Mouse (Mus musculus): ENCODE results near the gene Khk. TPM values are rescaled to one million over a fixed set of nuclear protein-coding genes. Genes with fewer than 3 reads are reported as not detected.

Gene Khk
- total RNA-seq, 2 experiments from 2014 or later, result 14.4 TPM

- no peak for DNase-seq (ENCODE audit: low spot score in 2 of 2)
- intact Hi-C loops (cut with DNase I), result no loop called here
Measured at GRCm38 (mm10) chr5:30927945-30928529, 6.8 kb downstream of the Khk start.

DNA sequence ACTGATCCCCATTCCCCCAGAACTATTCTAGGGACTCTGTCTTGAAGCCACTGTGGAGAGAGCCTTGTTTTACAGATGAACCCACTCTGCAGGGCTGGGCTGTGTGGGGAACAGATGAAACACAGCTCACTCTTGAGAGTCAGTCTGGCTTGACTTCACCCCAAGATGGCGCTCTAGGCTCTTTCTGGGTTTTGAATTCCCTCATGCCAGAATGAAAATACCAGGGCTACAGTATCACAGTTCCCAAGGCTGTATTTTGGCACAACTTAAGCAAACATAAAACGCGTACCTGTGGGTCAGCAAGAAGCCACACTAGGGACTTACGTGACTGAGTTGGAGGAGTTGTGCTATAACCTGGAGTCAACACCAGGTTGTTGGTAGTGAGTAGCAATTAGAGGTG lies 8.9 kb downstream of the Khk start:
- intact Hi-C loops (cut with DNase I), result loop anchor here (2.0 kb wide), 1 partner anchor 75 kb away; no protein-coding TSS in a partner anchor
- DNase-seq (ENCODE audit: low spot score in 2 of 2), result peak; percentile 71 to 76

- intact Hi-C loops (cut with DNase I), result loop anchor here (2.0 kb wide), 1 partner anchor 74 kb away; no protein-coding TSS in a partner anchor
- DNase-seq (ENCODE audit: low spot score in 2 of 2), result no peak
Measured at GRCm38 (mm10) chr5:30930846-30931245, 9.6 kb downstream of the Khk start.

DNA sequence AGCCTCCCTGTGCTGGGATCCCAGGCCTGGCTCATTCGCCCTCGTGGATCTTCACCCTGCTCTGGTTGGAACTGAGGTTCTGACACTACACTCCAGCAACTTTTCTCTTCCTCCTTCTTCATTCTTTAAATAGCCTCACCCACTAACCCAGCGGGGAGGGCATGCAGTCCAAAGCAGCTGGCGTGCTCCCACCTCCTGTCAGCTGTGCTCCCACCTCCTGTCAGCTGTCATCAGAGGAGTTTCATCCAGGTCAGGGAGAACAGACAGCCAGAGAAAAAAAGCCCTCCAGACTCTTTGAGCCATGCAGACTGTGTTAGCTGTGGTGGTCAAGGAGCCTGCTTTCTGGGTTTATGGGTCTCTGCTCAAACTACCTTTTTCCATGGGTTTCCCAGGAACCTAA lies 10.1 kb downstream of the Khk start:
- intact Hi-C loops (cut with DNase I), result loop anchor here (2.0 kb wide), 1 partner anchor 73 kb away; no protein-coding TSS in a partner anchor
- DNase-seq (ENCODE audit: low spot score in 2 of 2), result no peak

- intact Hi-C loops (cut with DNase I), result no loop called here
- no peak for DNase-seq (ENCODE audit: low spot score in 2 of 2)
Measured at GRCm38 (mm10) chr5:30933705-30934104, 12.5 kb downstream of the Khk start.

DNA sequence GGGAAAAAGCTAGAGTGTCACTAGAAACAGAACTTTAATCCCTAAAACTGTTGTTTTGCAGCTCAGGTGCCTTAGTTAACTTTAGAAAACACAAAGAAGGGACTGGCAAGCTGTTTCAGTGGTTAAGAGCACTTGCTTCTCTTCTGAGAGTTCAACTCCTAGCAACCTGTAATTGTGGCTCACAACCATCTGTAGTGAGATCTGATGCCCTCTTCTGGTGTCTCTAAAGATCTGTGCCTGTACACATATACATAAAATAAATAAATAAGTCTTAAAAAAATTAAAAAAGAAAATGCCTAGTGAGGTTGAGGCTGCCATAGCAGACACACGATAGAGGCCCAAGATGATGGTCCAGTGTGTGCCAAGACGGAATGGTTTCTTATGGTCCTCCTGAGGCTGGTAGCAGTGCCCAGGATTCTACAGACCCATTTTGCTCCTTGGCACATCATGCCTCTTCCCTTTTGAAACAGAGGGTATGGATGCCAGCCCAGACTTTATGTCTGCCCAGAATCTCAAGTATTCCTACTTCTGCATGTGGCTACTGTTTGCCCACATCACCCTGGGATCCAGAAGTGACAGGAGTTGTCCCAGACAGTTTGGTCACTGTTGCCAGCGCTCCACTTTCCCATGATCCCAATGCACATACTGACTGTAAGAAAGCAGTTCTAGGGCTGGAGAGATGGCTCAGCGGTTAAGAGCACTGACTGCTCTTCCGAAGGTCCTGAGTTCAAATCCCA lies 13.7 kb downstream of the Khk start:
- intact Hi-C loops (cut with DNase I), result no loop called here
- DNase-seq (ENCODE audit: low spot score in 2 of 2), result no peak

DNA sequence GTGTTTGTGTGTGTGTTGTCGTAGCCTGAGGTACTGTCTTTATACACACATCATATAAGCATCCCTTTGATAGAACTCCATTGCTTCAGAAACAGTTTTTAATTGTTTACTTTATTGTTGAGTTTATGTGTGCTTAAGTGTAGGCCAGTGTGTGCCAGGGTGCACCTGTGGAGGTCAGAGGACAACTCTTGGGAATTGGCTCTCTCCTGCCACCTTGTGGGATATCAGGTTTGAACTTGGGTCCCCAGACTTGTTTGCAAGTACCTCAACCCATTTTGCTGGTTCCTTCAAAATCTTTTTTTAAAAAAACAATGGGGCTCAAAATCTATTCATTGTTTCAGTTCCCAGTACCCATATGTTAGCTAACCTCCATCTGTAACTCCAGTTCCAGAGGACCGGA lies 21.8 kb downstream of the Khk start:
- DNase-seq (ENCODE audit: low spot score in 2 of 2), result no peak
- intact Hi-C loops (cut with DNase I), result no loop called here

DNA sequence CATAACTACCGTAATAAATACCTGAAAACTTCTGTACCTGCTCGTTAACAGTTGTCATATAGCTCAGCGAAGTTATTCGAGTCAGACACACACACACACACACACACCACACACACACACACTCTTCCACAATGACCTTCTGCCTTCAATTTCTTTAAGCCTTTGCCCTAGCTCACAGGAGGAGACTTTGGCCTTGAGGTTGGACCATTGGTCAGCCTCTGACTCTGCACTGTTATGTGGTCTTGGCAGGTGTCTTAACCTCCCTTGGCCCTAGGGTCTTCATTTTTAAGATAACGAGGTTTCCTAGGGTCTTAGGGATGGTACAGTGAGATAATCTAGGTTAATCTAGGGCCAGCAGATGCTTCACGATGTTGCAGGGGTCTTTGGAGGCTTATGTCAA lies 23.1 kb downstream of the Khk start:
- intact Hi-C loops (cut with DNase I), result no loop called here
- no peak for DNase-seq (ENCODE audit: low spot score in 2 of 2)

DNA sequence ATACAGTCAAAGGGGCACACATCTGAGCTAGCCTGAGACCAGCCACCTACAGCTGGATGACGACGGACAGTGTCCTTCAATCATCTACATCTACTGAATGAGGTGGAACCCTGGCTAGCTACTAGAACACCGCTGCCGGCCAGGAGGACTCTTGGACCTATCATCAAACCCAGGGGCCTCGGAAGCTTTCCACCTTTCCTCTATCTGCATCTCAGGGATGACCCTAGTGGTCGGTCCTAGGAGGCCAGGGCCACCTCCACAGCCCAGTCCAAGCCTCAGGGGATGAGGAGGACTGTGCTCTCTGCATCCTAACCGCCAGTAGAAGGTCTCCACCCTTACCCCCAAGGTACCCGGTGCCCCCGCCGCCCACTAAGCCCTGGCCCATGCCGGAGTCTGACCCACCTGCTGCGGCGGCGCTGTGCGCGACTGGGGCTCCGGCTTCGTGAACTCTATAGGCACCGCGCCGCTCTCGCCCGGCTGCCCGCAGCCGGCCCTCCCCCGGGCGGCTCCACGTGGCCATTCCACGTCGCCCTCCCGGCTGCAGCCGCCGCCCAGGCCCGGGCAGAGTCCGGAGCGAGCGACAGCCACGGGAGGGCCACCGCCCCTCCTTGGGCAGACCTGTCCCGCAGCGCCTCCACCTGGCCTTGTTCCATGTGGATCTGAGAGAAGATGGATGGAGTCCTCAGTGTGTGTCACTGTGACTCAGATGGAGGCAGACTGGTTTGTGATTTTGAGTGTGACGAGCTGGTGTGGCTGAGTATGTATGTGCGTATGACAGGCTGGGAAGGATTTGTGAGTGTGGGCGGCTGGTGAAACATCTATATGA lies 23.9 kb downstream of the Khk start, which contains the start of gene Cgref1:
Gene Cgref1, minus strand, starts transcription at position 636 of the 826 bp plus-strand sequence.
- DNase-seq (ENCODE audit: low spot score in 2 of 2), result peak; percentile 77 to 80
- intact Hi-C loops (cut with DNase I), result no loop called here

GRCm38 (mm10) chr5:30948620-30949019 lies 27.4 kb downstream of the Khk start:
- no peak for DNase-seq (ENCODE audit: low spot score in 2 of 2)
- intact Hi-C loops (cut with DNase I), result no loop called here

DNA sequence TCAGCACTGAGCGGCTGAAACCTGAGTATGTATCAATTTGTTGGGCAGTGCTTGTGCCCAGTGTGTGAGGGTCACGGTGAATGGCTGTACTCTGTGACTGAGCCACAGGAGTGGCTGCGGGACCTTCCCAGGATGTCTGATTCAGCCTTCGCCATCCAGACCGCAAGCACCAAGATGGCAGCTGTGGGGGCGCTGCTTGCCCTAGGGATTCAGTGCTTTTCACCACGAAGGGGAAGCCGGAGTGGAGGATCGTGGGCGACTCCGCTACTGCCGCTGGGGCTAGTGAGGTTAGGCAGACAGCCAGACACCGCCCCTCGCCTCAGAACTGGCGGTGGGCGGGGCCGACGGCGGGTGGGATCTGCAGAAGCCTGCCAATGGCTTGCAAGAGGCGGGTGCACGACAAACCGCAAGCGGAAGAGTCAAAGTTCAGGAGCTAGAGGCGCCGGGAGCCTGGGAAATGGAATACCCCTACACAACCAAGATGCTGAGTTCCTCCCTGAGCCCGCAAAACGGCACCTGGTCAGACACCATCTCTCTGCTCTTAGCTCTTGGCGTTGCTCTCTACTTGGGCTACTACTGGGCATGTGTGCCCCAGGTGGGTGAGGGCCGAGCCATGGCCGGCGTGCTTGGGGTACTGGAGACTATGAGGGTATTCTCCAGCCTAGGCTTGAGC lies 28.6 kb downstream of the Khk start:
- intact Hi-C loops (cut with DNase I), result loop anchor here (10.0 kb wide), 1 partner anchor 245 kb away; the partner anchor contains the start of genes Eif2b4 and Snx17
- peak; percentile 90 to 91 for DNase-seq (ENCODE audit: low spot score in 2 of 2)

DNA sequence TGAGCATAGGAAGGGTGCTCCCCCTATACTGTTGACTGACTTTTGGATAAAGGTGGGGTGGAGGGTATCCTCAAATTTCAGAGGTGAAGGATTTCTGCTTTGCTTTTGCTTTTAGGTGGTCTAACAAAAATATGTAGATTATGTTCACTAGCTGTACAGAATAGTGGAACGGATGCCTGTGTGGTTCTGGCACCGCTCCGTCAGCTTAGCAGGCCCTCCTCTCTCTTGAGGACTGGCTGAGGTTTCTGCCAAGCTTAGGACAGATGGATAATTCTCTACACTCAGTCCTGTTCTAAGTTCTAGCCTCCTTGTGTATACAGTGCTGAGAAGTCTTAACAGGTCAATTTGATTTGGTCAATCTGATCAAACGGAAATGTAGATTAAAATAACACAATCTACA lies 29.2 kb downstream of the Khk start:
- DNase-seq (ENCODE audit: low spot score in 2 of 2), result no peak
- intact Hi-C loops (cut with DNase I), result loop anchor here (10.0 kb wide), 1 partner anchor 244 kb away; the partner anchor contains the start of genes Eif2b4 and Snx17

GRCm38 (mm10) chr5:30950922-30951321 lies 29.7 kb downstream of the Khk start:
- intact Hi-C loops (cut with DNase I), result loop anchor here (10.0 kb wide), 1 partner anchor 244 kb away; the partner anchor contains the start of genes Eif2b4 and Snx17
- no peak for DNase-seq (ENCODE audit: low spot score in 2 of 2)

DNA sequence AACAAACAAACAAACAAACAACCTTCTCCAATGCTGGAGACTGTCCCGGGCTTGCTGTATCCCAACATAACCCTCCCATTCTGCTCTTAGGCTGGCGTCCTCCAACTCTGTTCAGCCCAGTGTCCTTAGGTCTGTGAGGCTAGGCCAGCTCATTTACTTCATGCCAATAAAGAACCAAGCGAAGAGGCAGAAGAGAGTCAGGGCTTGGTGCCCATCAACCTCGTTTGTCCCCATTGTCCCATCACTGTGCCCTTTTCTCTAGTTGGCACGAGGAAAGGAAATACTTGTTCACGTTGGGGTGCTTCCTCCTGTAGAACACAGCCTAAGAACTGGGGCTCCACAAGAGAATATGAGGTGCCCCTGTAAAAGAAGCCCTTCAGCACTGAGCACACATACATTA lies 30.5 kb downstream of the Khk start:
- intact Hi-C loops (cut with DNase I), result loop anchor here (10.0 kb wide), 1 partner anchor 243 kb away; the partner anchor contains the start of genes Eif2b4 and Snx17
- DNase-seq (ENCODE audit: low spot score in 2 of 2), result no peak

DNA sequence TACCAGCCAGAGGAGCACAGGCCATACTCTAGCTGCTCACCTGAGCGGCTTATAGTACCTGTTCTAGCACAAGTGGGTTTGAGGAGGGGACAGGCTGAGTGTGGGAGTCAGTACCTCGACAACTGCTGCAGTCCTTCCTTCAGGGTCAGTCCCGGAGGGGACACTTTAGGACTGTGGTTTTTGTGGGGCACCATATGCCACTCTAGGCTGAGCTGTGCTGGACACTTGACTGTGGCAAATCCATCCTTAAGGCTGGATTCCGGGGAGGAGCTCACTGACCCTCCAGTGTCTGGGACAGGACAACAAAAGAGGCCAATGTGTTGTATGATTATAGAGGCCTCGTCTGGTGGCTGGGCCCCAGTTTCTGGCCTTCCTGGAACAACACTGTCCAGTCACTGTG lies 31.3 kb downstream of the Khk start:
- intact Hi-C loops (cut with DNase I), result loop anchor here (10.0 kb wide), 1 partner anchor 242 kb away; the partner anchor contains the start of genes Eif2b4 and Snx17
- DNase-seq (ENCODE audit: low spot score in 2 of 2), result no peak

DNA sequence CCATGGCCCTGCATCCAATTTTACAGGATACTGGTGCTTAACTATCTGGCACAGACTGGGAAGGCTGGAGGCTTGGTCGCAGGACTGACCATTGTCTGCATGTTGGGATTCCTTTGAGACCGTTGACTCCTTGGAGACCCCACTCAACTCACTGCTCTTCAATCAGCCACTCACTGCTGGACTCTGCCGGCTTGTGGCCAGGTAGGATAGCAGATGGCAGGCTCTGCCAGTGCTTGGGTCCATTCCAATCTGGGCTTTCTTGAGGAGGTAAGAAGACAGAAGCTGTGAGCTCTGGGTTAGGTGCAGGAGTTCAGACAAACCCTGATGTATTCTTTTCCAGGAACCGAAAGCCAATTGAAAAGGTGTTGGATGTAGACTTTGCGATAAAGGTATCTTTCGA lies 32.8 kb downstream of the Khk start:
- DNase-seq (ENCODE audit: low spot score in 2 of 2), result no peak
- intact Hi-C loops (cut with DNase I), result loop anchor here (10.0 kb wide), 1 partner anchor 241 kb away; the partner anchor contains the start of genes Eif2b4 and Snx17

DNA sequence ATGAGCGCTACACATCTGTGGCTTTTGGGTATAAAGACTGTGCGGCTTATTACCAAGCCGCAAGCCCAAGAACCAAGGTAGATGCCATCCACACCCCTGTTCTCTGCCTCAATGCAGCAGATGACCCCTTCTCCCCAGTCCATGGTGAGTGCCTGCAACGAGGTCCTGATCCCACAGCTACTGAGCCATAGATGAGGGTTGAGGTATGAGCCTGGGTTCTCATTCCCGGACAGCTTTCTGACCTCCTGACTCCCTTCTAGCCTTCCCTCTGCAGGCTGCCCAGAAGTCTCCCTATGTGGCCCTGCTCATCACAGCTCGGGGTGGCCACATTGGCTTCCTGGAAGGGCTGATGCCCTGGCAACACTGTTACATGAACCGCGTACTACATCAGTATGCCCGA lies 33.3 kb downstream of the Khk start:
- intact Hi-C loops (cut with DNase I), result loop anchor here (10.0 kb wide), 1 partner anchor 240 kb away; the partner anchor contains the start of genes Eif2b4 and Snx17
- DNase-seq (ENCODE audit: low spot score in 2 of 2), result no peak

- intact Hi-C loops (cut with DNase I), result loop anchor here (10.0 kb wide), 1 partner anchor 239 kb away; the partner anchor contains the start of genes Eif2b4 and Snx17
Measured at GRCm38 (mm10) chr5:30955751-30956150, 34.5 kb downstream of the Khk start.

GRCm38 (mm10) chr5:30957891-30958290 lies 36.7 kb downstream of the Khk start:
- intact Hi-C loops (cut with DNase I), result loop anchor here (10.0 kb wide), 1 partner anchor 237 kb away; the partner anchor contains the start of genes Eif2b4 and Snx17
- DNase-seq (ENCODE audit: low spot score in 2 of 2), result no peak

More at GRCm38 (mm10) chr5:30955751-30956150, 34.5 kb downstream of the Khk start:
- no peak for DNase-seq (ENCODE audit: low spot score in 2 of 2)
